Mouse (Mus musculus): ENCODE data around the gene Dlg1.

Dlg1 gene

DNA sequence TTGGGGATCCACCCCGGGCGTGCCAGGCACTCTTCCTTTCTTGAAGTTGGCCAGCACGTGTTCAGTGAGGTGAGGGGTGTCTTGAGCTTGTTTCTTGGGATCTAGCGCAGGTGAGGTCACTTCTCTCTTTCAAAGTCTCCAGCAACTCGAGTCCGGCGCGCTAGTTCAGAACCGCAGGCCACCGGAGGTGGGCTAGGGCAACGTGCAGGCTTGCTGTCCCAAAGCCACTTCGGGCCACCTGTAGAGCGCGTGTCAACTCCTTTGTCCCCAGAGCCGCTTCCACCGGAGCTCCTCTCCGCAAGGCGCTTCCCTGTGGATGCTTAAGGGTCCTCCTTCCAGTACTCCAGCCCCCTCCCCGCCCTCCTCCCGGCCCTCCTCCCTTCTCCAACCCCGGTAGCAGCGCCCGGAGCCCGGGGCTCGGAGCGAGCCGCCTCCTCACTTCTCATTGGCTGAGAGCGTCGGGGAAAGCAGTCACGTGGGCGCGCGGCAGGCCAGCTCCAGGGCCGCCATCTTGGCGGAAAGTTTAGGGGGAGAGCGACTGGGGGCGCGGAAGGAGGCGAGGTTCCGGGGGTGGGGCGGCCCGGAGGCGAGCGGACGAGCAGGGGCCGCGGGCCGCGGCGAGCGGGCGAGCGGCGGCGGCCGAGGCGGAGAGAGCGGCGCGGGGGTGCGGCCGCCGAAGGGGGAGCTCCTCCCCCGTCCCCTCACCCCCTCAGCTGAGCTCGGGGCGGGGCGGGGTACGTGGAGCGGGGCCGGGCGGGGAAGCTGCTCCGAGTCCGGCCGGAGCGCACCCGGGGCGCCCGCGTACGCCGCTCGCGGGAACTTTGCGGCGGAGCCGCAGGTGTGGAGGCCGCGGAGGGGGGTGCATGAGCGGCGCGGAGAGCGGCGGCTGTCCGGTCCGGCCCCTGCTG is at the start of gene Dlg1:
TSS of gene Dlg1 (plus strand) at position 65 of the 908 bp plus-strand sequence.
- DNase-seq (ENCODE audit: inconsistent ontology term) = peak; percentile 96

DNA sequence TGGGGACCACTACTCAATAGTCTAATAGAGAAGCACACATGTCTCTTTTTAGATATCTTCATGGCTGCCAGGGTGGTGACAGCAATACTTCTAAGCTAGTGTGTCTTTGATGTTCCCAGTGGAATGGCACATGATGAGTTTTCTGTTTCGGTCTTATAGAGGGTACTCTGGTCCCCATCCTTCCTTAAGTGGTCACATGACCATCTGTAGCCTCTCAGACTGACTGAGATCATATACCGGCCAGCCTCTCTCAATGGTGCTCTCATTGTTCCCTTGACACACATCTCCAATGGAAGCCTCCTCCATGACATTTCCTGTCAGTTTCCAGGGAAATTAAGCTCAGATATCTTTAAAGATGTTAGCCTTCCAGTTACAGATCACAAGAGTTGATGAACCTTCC is 46.9 kb upstream of the Dlg1 start:
- no peak for DNase-seq (ENCODE audit: inconsistent ontology term)

DNA sequence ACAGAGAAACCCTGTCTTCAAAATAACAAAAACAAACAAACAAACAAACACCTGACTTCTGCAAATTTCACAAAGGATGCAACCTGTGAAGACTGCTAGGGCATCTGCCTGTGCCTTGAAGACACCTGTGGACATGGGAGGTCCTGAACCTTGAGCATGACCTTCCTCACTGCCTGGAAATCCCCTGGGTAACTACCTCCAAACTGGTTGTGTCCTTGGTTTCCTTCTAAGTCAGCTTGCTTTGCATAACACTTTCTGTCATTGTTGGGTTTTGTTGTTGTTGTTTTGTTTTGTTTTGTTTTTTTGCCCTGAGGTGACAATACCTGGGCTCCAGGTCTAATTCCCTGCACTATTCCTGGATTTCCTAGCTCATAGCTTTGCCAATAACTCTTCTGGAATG is 46.1 kb upstream of the Dlg1 start:
- no peak for DNase-seq (ENCODE audit: inconsistent ontology term)

DNA sequence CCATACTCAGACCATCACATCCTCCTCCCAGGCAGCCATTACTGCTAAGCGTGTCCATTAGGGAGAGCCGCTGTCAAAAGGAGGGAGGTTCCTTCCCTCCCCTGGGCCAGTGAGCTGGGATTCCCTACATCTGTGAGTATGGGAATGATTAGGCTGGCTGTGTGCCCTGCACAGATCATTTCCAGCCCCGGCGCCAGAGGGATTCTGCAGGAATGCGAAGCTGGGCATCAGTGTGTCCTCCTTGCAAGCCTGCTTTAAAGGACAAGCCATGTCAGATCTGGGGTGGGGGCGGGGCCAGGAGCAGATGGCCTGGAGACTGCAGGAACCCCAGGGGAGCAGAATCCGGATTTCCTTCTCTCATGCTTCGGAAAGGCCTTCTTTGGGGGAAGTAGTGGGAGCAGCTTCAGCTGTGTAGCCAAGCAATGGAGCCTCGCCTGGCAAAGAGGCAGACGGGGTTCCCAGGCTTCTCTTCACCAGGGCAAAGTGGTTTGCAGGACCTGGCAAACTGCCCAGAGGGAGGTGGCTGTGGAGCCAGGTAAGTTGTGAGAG is 45.3 kb upstream of the Dlg1 start:
- DNase-seq (ENCODE audit: inconsistent ontology term) = peak; percentile 89

DNA sequence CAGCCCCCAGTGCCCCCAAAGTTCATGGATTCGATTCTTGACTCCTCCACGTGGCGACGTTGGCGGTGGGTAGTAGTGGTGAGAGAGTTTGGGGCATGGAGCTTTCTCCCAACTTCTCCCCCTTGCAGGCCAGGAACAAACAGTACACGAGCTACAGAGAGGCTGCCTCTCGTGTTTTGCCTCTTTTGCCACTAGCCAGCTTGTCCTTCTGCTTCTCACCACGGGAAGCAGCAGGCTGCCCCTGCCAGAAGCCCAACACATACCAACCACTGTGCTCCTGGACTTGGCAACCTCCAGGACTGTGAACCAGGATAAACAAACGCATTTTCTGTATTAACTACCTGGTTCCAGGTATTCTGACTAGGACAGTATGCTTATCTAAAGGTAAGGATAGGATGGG is 44.6 kb upstream of the Dlg1 start:
- no peak for DNase-seq (ENCODE audit: inconsistent ontology term)

DNA sequence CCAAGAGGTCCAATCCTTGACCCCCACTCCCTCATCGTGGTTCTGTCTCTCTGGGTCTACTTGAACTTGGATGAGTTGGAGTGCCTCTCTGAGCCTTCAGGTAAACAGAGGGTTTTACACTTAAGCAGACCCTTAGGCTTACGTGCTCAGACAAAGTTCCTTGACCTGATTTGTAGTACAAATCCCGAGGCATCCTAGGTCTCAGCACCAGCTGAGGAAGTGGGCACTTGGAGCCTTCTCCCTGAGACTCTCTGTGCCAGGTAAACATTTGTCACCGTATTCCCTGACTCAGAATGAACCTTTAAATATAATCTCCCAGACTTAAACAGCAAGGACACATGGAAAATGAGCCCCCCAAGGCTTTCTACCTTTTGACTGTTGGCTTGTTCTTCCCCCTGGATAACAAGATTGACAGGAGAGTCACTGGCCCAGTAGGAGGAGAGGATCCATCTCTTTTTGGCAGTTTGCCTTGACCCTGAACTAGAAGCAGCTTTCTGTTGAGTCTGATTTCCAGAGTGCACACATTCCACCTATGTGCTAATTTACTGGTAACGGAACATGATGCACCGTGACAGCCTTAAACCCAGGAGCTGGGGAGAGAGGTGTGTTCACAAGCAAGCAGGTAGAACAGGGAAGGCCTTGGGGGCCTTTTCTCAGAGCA is 43.4 kb upstream of the Dlg1 start:
- no peak for DNase-seq (ENCODE audit: inconsistent ontology term)

DNA sequence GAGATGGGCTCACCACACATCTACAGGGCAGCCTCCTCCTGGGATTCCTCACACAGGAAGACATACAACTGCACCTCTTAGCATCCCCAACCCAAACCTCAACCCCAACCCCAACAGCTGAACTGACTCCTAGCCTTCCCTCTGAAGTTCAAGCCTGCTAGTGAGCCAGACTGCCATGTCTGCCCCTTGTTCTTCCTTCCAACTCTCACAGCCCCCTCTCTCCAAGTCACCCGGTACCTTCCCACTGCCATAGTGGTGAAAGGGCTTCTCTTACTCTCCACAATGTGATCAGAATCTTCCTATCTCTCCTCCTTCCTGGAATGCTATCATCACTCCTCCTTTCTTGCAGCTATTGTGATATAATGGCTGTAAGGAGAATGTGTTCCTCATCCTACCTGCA is 40.9 kb upstream of the Dlg1 start:
- DNase-seq (ENCODE audit: inconsistent ontology term) = no peak

DNA sequence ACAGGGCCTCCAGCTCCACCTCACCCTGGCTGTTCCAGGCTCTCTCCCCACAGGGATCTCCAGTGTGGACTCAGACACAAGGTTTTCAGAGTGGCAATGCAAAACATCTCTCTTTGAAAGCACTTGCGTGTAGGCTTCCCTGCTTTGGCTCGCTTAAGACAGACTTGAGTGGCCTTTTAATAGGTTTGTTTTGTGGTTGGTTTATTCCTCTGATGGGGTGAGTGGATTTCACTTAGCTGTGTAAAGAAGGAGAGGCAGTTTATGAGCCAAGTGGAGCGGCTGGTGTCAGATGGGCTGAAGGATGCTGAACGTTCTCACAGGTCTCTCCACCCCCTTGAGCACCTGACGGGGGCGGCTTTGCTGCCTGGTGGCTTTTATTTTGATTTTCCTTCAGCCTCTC is 40.1 kb upstream of the Dlg1 start:
- DNase-seq (ENCODE audit: inconsistent ontology term) = no peak

DNA sequence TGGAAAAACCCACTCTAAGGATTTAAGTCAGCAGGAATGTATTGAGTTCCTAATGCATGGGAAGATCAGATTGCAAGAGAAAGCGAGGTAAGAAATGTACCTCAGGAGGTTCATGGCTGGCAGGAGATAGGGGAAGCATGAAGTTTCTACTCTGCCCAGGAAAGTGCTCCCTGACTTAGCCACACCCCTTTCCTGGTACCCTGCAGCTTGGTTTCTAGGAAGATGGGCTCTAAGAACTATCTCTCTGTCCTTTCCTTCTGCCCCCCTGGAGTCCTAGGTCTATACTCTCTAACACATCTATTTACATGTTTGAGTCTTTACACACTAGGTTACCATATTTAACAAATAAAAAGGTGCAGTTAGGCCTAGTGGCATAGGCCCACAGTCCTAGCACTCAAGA is 38.5 kb upstream of the Dlg1 start:
- no peak for DNase-seq (ENCODE audit: inconsistent ontology term)

DNA sequence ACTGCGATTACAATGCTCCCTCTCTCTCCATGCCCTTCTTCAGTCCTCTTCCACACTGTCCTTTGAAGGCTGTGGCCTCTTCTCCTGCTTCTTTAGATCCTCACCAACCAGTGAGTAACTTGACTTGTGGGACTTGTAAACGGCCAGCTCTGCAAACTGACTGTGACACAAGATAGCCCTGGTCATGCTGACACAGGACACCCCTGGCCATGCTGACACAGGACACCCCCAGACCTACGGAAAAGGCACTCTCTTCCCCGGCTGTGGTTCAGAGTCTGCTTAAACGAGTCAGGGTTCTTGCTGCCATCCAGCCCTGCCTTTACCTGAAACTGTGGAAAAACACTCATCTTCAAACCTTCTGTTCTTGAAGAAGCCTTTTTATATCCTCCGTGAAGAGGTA is 36.9 kb upstream of the Dlg1 start:
- DNase-seq (ENCODE audit: inconsistent ontology term) = no peak

DNA sequence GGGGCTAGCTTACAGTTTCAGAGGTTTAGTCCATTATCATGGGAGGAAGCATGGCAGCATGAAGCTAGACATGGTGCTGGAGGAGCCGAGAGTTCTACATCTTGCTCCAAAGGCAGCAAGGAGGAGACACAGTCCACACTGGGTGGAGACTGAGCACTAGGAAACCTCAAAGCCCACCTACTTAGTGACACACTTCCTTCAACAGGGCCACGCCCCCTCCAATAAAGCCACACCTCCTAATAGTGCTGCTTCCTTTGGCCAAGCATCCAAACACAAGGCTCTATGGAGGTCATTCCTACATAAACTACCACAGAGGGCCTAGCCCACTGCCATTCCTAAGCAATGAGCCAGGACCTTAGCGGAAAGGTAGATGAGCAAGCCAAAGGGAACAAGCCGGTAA is 32.9 kb upstream of the Dlg1 start:
- no peak for DNase-seq (ENCODE audit: inconsistent ontology term)

DNA sequence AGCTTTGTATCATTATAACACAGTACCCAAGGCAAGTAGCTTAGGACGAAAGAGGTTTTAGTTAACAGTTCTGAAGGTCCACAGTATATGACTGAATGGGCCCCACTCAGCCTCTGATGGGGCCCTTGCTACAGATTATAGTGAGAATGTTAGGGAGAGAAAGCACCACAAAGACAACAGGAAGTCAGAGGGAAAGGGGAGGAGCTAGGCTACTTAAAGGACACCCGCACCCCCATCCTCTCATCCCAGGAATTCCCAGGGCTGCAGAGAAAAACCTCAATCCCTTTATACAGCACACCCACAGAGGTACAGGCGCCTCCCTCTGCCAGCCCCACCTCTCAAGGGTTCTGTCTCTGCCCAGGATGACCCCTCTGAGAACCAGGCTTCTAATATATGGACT is 32.2 kb upstream of the Dlg1 start:
- DNase-seq (ENCODE audit: inconsistent ontology term) = no peak

DNA sequence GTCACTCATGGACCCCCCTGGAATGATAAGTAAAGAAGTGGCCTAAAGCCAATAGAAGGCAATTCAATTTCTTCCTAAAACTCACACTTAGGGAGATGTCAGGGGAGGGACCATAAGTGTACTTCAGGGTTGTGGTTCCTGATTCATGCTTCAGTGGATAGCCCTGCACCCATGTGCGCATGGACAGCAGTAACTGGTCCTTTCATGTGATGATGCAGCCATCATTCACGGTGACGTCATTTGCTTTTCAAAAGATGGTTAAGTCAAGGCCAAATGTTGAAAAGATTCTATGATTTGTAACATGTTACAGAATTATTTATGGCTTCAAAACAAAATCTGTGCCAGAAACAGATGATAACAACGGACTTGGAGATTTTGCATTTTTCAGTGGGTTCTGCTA is 28.9 kb upstream of the Dlg1 start:
- no peak for DNase-seq (ENCODE audit: inconsistent ontology term)

DNA sequence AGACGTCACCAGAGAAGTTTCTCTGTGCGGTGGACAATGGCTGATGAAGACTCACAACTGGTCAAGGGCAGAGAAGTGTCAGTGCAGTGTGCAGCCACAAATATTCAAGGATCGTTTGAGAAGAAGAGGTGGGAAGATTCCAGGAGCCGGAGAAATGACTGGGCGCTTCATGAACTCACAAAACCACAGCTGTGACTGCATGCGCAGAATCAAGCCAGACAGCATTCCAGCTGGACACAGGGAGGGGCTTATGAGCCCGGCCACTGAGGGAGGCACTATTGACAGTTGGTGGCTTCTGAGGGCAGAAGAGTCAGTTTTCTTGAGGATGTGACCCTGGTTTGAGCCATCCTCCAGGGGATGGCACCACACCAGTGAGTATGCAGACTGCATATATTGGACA is 24.9 kb upstream of the Dlg1 start:
- peak; percentile 93 for DNase-seq (ENCODE audit: inconsistent ontology term)

DNA sequence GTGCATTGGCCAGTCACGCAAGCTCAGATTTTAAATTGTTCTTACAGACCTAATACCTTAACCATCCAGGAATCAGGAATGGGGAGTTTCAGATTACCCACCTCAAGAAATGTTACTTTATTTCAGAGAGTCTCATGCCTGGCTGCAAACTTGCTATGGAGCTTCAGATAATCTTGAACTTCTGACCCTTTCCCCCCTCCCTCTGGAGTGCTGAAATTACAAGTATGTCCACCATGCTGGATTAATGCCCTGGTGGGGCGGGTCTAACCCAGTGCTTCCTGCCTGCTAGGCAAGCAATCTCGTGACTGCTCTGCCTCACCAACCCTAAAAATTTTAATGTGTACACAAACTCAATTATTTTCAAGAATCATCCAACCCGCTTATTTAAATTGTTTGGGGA is 23.3 kb upstream of the Dlg1 start:
- DNase-seq (ENCODE audit: inconsistent ontology term) = peak; percentile 64

DNA sequence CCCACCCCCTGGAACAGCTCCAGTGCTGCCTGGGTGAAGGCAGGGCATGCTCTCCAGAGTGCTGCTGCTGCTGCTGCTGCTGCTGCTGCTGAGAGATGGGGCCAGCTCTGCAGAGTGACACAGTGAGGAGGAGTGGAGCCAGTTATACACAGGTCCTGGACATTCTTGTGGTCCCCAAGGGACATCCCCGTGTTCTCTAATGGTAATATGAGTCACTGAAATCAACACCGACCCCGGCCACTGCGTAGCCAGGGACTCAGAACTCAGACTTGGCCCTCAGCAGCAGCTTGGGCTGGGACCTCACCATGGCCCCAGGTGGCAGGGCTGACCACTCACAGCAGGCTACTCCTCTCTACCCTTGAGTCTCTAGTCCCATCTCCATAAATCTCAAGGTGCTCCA is 21.5 kb upstream of the Dlg1 start:
- DNase-seq (ENCODE audit: inconsistent ontology term) = peak; percentile 55

DNA sequence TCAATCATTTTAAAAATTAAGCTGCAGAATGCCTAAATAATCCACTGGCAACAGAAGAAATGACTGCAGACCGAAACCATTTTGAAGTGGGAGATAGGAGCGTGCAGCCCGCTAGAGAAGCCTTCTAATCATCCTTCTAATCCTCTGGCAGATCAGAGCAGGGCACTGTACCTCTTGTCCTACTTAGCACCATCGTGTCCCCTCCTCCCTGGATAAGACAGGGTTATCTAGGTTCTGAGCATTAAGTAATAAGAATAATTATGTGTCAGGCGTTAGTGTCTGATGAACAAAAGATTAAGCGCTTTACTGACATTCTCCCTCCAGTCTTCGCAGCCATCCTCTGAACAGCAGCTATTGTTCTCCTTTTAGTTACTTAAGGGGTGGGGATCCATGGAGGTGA is 16.0 kb upstream of the Dlg1 start:
- no peak for DNase-seq (ENCODE audit: inconsistent ontology term)

DNA sequence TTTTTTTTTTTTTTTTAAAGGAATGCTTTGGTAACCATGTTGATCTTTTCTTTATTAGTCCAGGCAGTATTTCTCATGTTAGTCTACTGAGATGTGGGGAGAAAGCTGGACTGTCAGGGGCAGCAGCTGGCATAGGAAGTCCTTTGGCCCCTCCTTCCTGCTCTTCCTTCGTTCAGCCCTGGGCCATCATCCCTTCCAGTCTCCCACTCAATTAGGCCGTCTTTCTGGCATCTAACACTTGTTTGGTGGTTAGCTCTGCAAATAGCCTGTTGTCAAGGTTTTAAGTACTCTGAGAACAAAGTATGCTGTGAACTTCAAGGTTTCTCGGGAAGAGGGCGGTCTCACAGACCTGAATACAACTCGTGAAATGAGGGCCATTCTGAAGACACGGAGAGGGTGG is 12.5 kb upstream of the Dlg1 start:
- peak; percentile 37 for DNase-seq (ENCODE audit: inconsistent ontology term)

DNA sequence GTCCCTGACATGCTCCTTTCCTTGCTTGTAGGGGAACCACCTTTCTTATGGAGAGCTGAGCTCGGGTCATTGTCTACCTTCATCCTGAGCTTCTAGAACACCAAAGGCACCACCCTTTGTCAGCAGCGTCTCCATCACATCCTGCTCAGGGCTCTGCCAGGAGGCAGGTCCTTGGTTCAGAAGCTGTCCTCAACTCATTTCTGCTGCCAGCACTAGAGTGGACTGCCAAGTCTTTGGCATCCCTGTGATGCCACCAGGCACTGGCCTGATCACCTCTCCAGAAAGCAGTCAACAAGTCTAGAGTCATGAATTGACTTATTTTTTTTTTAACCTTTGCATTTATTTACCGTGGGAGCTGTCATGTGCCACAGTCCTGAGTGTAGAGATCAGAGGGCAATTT is 11.7 kb upstream of the Dlg1 start:
- DNase-seq (ENCODE audit: inconsistent ontology term) = no peak

DNA sequence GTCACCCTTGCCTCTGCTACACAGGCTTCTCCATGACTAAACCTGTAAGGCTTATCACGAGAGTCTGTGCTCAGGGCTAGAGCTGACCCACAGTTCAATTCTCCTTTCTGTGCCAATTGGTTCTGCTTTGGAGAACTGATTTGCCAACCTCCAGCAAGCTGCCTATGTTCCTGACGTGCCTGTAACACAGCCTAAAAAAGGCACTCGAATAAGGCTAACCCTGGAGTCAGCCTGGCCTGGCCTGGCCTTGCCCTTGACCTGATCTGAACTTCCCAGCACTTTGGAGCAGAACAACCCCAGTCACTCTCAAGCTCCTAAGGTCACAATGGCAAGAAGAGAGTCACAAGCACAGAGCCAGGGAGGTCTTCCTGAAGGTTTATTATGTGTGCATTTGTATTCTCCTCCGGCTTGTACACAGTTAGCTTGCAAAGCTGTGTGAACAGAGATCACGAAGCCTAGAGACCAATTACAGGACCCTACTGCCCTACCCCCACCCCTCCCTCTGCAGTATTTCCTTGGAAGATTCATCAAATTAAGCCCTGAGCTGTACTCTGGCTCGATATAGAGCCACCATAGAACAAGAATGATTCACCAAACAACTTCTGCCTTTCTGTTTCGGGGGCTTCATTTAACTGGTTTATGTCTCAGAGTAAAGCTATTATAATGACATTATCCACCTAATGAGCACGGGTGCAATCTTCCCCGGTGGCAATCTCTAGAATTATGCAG is 11.0 kb upstream of the Dlg1 start:
- DNase-seq (ENCODE audit: inconsistent ontology term) = no peak

DNA sequence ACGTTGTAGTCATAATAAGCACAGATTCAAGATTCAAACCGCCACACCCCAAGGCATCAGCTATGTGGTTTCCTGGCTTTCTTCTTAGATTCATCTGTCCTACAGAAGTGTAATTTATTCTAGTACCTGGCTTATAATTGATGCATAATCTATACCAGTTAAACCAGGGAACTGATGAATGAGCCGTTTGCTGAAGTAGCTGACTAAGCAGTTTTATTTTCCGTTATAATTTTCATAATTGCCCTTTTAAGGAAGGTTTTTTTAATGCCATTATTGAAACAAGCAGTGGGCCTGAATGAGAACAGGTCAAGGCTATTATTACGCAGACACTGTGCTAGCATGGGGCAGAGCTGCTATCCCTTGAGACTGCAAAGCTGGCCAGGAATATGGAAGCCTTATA is 9.6 kb upstream of the Dlg1 start:
- DNase-seq (ENCODE audit: inconsistent ontology term) = no peak

DNA sequence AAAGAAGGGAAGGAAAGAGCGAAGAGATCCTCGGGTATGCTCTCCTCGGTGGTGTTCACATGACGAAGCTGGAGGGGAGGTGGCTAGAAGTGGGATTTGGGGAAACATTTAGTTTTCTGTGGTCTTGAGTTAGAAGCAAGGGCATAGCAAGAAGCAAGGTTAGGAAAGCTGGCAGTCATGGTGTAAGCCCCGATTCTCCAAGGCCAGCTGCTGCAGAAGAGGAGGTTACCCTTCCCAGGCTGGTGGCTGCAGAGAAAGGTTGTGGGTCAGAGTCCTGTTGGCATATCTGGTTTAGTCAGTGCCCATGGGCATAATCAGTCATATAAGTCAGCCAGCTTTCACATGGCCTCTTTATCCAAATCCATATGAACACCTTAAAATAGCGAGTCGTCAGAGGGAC is 9.2 kb upstream of the Dlg1 start:
- no peak for DNase-seq (ENCODE audit: inconsistent ontology term)
